Mouse (Mus musculus) hindbrain, embryonic 15.5 days (tissue): ENCODE measurements at regions not wholly inside any gene's neighbourhood (a gene's known extent, or its start where the extent isn't known, plus 50 kb on each side); places are given as distances from the start of the nearest gene placed in this dataset.

Experiments
- ATAC-seq: fragments of 200-750 bp; cut with Nextera tagmentation; 2 replicates; pipeline ENCODE4 v1.8.0; 2017; ENCODE audit warnings: low read depth, moderate number of reproducible peaks, moderate TSS enrichment; ENCODE audit not compliant: low FRiP score
- H3K27ac ChIP-seq: fragments of 300-500 bp; sonication (generic); replicated peaks from 2 replicates; pipeline ENCODE4 v1.5.1; 2015; ENCODE audit warnings: mild to moderate bottlenecking, inconsistent platforms
- H3K27me3 ChIP-seq: fragments of 300-500 bp; sonication (generic); 2 replicates; pipeline ENCODE4 v1.6.1; 2015; ENCODE audit warnings: control low read depth, inconsistent platforms
- H3K36me3 ChIP-seq: fragments of 300-500 bp; sonication (generic); 2 replicates; pipeline ENCODE4 v1.6.1; 2015; ENCODE audit warnings: control low read depth, inconsistent platforms
- H3K4me1 ChIP-seq: fragments of 300-500 bp; sonication (generic); replicated peaks from 2 replicates; pipeline ENCODE4 v1.6.1; 2015; ENCODE audit warnings: control low read depth, inconsistent platforms
- H3K4me2 ChIP-seq: fragments of 300-500 bp; sonication (generic); 2 replicates; pipeline ENCODE4 v1.6.1; 2015; ENCODE audit warnings: moderate library complexity, mild to moderate bottlenecking, inconsistent platforms
- H3K4me3 ChIP-seq: fragments of 300-500 bp; sonication (generic); 2 replicates; pipeline ENCODE4 v1.5.1; 2015; ENCODE audit warnings: mild to moderate bottlenecking, inconsistent platforms
- H3K9ac ChIP-seq: fragments of 300-500 bp; sonication (generic); 2 replicates; pipeline ENCODE4 v1.6.1; 2015; ENCODE audit warnings: inconsistent platforms
- H3K9me3 ChIP-seq: fragments of 300-500 bp; sonication (generic); 2 replicates; pipeline ENCODE4 v1.6.1; 2016; ENCODE audit warnings: control low read depth, inconsistent platforms
- WGBS: fragments of 180-500 bp; shearing (Covaris S2); methylation state at CpG from one replicate; pipeline ENCODE4 v1.1.7; 2015; 5-methylcytosine and 5-hydroxymethylcytosine counted together

GRCm38 (mm10) chr8:42219857-42220600, 803.2 kb upstream of the Frg1 start:
- WGBS, result 61% methylated on average over 2 of the region's 2 CpGs
- no peaks in the 10 kb centered on the region for H3K9me3 ChIP-seq
- no peak for ATAC-seq
- no peak overlapping the region for H3K4me2 ChIP-seq
- H3K4me1 ChIP-seq, result no peaks in the 10 kb centered on the region
- H3K36me3 ChIP-seq, result no peaks in the 10 kb centered on the region
- H3K9ac ChIP-seq, result no peak overlapping the region
- H3K27ac ChIP-seq, result no peak overlapping the region
- H3K4me3 ChIP-seq, result no peak overlapping the region
- no peaks in the 10 kb centered on the region for H3K27me3 ChIP-seq

GRCm38 (mm10) chr8:42210943-42211342, 794.1 kb upstream of the Frg1 start:
- no peaks in the 10 kb centered on the region for H3K36me3 ChIP-seq
- H3K9ac ChIP-seq, result no peak overlapping the region
- no peaks in the 10 kb centered on the region for H3K9me3 ChIP-seq
- H3K27ac ChIP-seq, result no peak overlapping the region
- WGBS, result 57% methylated on average over 2 of the region's 2 CpGs
- no peaks in the 10 kb centered on the region for H3K4me1 ChIP-seq
- H3K27me3 ChIP-seq, result no peaks in the 10 kb centered on the region
- no peak for ATAC-seq
- no peak overlapping the region for H3K4me2 ChIP-seq
- no peak overlapping the region for H3K4me3 ChIP-seq

- H3K4me1 ChIP-seq, result no peaks in the 10 kb centered on the region
- no peak overlapping the region for H3K27ac ChIP-seq
- H3K36me3 ChIP-seq, result no peaks in the 10 kb centered on the region
- H3K27me3 ChIP-seq, result no peaks in the 10 kb centered on the region
- no peak overlapping the region for H3K4me3 ChIP-seq
- H3K9me3 ChIP-seq, result no peaks in the 10 kb centered on the region
- no peak overlapping the region for H3K9ac ChIP-seq
- no peak for ATAC-seq
- H3K4me2 ChIP-seq, result no peak overlapping the region
Measured at GRCm38 (mm10) chr8:42209989-42210388, 793.1 kb upstream of the Frg1 start.

GRCm38 (mm10) chr8:42197257-42197656, 780.4 kb upstream of the Frg1 start:
- H3K27me3 ChIP-seq, result no peaks in the 10 kb centered on the region
- 62% methylated on average over 5 of the region's 5 CpGs for WGBS
- no peak overlapping the region for H3K9ac ChIP-seq
- no peaks in the 10 kb centered on the region for H3K9me3 ChIP-seq
- no peak overlapping the region for H3K4me3 ChIP-seq
- ATAC-seq, result no peak
- no peaks in the 10 kb centered on the region for H3K4me1 ChIP-seq
- no peak overlapping the region for H3K27ac ChIP-seq
- H3K36me3 ChIP-seq, result no peaks in the 10 kb centered on the region
- no peak overlapping the region for H3K4me2 ChIP-seq

GRCm38 (mm10) chr8:42193902-42194550, 777.2 kb upstream of the Frg1 start:
- H3K4me1 ChIP-seq, result no peaks in the 10 kb centered on the region
- H3K9ac ChIP-seq, result no peak overlapping the region
- H3K4me3 ChIP-seq, result no peak overlapping the region
- H3K27ac ChIP-seq, result no peak overlapping the region
- no peaks in the 10 kb centered on the region for H3K27me3 ChIP-seq
- WGBS, result 100% methylated on average over 1 of the region's 1 CpGs
- ATAC-seq, result no peak
- no peak overlapping the region for H3K4me2 ChIP-seq
- H3K9me3 ChIP-seq, result no peaks in the 10 kb centered on the region
- H3K36me3 ChIP-seq, result no peaks in the 10 kb centered on the region

- no peak overlapping the region for H3K4me3 ChIP-seq
- H3K9me3 ChIP-seq, result no peaks in the 10 kb centered on the region
- no peak overlapping the region for H3K9ac ChIP-seq
- no peaks in the 10 kb centered on the region for H3K4me1 ChIP-seq
- H3K27ac ChIP-seq, result no peak overlapping the region
- H3K27me3 ChIP-seq, result no peaks in the 10 kb centered on the region
- ATAC-seq, result no peak
- no peaks in the 10 kb centered on the region for H3K36me3 ChIP-seq
- 94% methylated on average over 1 of the region's 1 CpGs for WGBS
- H3K4me2 ChIP-seq, result no peak overlapping the region
Measured at GRCm38 (mm10) chr8:42187083-42187482, 770.2 kb upstream of the Frg1 start.

GRCm38 (mm10) chr8:42183288-42183878, 766.5 kb upstream of the Frg1 start:
- no peaks in the 10 kb centered on the region for H3K4me1 ChIP-seq
- H3K36me3 ChIP-seq, result no peaks in the 10 kb centered on the region
- H3K4me3 ChIP-seq, result no peak overlapping the region
- no peak overlapping the region for H3K4me2 ChIP-seq
- H3K9me3 ChIP-seq, result no peaks in the 10 kb centered on the region
- no peaks in the 10 kb centered on the region for H3K27me3 ChIP-seq
- ATAC-seq, result no peak
- WGBS, result 88% methylated on average over 4 of the region's 4 CpGs
- H3K9ac ChIP-seq, result no peak overlapping the region
- H3K27ac ChIP-seq, result no peak overlapping the region

- no peak overlapping the region for H3K27ac ChIP-seq
- ATAC-seq, result no peak
- no peak overlapping the region for H3K4me3 ChIP-seq
- no peaks in the 10 kb centered on the region for H3K27me3 ChIP-seq
- no peaks in the 10 kb centered on the region for H3K36me3 ChIP-seq
- H3K9me3 ChIP-seq, result no peaks in the 10 kb centered on the region
- no peaks in the 10 kb centered on the region for H3K4me1 ChIP-seq
- H3K4me2 ChIP-seq, result no peak overlapping the region
- no peak overlapping the region for H3K9ac ChIP-seq
- WGBS, result 93% methylated on average over 2 of the region's 2 CpGs
Measured at GRCm38 (mm10) chr8:42162441-42162840, 745.6 kb upstream of the Frg1 start.

GRCm38 (mm10) chr8:42157006-42157405, 740.1 kb upstream of the Frg1 start:
- Histone ChIP-seq H3K4me2 (no peak overlapping the region), H3K4me1 (no peaks in the 10 kb centered on the region), H3K27ac (no peak overlapping the region), H3K9ac (no peak overlapping the region), H3K36me3 (no peaks in the 10 kb centered on the region), H3K4me3 (no peak overlapping the region), H3K9me3 (no peaks in the 10 kb centered on the region), H3K27me3 (no peaks in the 10 kb centered on the region)
- 83% methylated on average over 4 of the region's 4 CpGs for WGBS
- no peak for ATAC-seq

GRCm38 (mm10) chr8:42156588-42156987, 739.7 kb upstream of the Frg1 start:
- no peak overlapping the region for H3K4me2 ChIP-seq
- WGBS, result 58% methylated on average over 1 of the region's 1 CpGs
- no peak for ATAC-seq
- no peaks in the 10 kb centered on the region for H3K27me3 ChIP-seq
- no peaks in the 10 kb centered on the region for H3K36me3 ChIP-seq
- H3K27ac ChIP-seq, result no peak overlapping the region
- no peaks in the 10 kb centered on the region for H3K9me3 ChIP-seq
- H3K4me1 ChIP-seq, result no peaks in the 10 kb centered on the region
- H3K4me3 ChIP-seq, result no peak overlapping the region
- H3K9ac ChIP-seq, result no peak overlapping the region

- no peak for ATAC-seq
- WGBS, result 73% methylated on average over 5 of the region's 5 CpGs
- H3K27ac ChIP-seq, result no peak overlapping the region
Measured at GRCm38 (mm10) chr8:42144685-42145084, 727.8 kb upstream of the Frg1 start.

GRCm38 (mm10) chr8:42144220-42144619, 727.3 kb upstream of the Frg1 start:
- H3K27me3 ChIP-seq, result no peaks in the 10 kb centered on the region
- no peak for ATAC-seq

More at GRCm38 (mm10) chr8:42144685-42145084, 727.8 kb upstream of the Frg1 start:
- Histone ChIP-seq H3K9me3 (no peaks in the 10 kb centered on the region), H3K27me3 (no peaks in the 10 kb centered on the region), H3K4me3 (no peak overlapping the region), H3K9ac (no peak overlapping the region), H3K4me1 (no peaks in the 10 kb centered on the region), H3K36me3 (no peaks in the 10 kb centered on the region), H3K4me2 (no peak overlapping the region)

More at GRCm38 (mm10) chr8:42144220-42144619, 727.3 kb upstream of the Frg1 start:
- H3K36me3 ChIP-seq, result no peaks in the 10 kb centered on the region
- H3K4me1 ChIP-seq, result no peaks in the 10 kb centered on the region
- no peak overlapping the region for H3K9ac ChIP-seq
- H3K4me3 ChIP-seq, result no peak overlapping the region
- H3K4me2 ChIP-seq, result no peak overlapping the region
- no peak overlapping the region for H3K27ac ChIP-seq
- no peaks in the 10 kb centered on the region for H3K9me3 ChIP-seq
- WGBS, result 65% methylated on average over 8 of the region's 8 CpGs
